Mouse (Mus musculus): ENCODE data around the gene Fabp3.

Gene Fabp3

DNA sequence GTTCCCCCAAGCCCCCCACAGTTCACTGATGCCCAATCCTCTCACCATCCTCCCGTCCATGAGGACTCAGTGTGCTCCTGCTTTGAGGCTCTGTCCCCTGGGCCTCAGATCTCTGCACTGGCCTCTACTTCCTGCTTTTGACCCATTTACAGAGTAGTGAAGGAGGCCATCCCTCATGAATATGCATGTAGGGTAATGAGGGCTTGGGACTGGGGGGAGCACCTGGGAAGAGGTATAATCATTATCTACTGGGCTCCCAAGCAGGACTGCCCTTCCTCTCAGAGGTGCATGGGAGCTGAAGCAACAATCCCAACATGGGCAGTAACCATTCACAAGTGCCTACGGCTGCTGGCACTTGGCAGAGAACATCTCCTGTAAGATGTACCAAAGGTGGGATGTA is 29.3 kb upstream of the Fabp3 start, which contains the start of gene Serinc2:
Gene Serinc2, minus strand, starts transcription at position 101 of the 400 bp plus-strand sequence.
- POLR2A ChIA-PET = no interaction called here
- CTCF ChIA-PET = interaction anchor here in 1 of 4 experiments (1.4 kb wide), 1 partner anchor 13 kb away, joined by 3 read pairs; no protein-coding TSS in a partner anchor

GRCm38 (mm10) chr4:130282856-130283255 is 25.5 kb upstream of the Fabp3 start:
- CTCF ChIA-PET = interaction anchor here in 3 of 4 experiments (0.6 to 2.5 kb wide), 10 partner anchors 8 to 987 kb away, joined by 3 to 8 read pairs (median 4); no protein-coding TSS in a partner anchor
- POLR2A ChIA-PET = interaction anchor here in 2 of 4 experiments (0.7 to 2.1 kb wide), 6 partner anchors 16 to 77 kb away, joined by 3 to 8 read pairs (median 4); partner anchors contain the start of genes Snrnp40 (in 2 of the 2) and Zcchc17 (in 2 of the 2)

DNA sequence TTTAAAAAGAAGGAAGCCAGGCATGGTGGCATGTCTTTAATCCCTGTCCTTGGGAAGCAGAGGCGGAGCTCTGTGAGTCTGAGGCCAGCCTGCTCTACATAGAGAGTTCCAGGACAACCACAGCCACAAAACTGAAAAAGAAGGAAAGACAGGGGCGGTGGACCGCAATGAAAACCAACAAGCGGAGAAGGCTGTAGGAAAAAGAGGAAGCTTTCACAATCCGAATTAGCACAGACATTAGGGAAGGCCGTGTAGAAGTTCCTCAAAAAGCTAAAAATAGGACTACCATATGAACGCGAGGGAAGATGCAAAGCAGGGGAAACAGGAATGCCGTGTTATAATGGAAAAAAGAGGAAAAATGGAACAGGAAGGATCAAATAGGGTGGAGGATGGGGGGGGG is 24.6 kb upstream of the Fabp3 start:
- ChIA-PET POLR2A (interaction anchor here in 3 of 4 experiments (0.6 to 2.3 kb wide), 15 partner anchors 9 to 1986 kb away, joined by 3 to 9 read pairs (median 3); partner anchors contain the start of genes Fabp3 (in 2 of the 3), Gm10570 (in 2 of the 3) and Tinagl1 (in 1 of the 3)), CTCF (interaction anchor here (0.6 to 2.5 kb wide), 12 partner anchors 8 to 863 kb away, joined by 3 to 6 read pairs (median 4); no protein-coding TSS in a partner anchor)

DNA sequence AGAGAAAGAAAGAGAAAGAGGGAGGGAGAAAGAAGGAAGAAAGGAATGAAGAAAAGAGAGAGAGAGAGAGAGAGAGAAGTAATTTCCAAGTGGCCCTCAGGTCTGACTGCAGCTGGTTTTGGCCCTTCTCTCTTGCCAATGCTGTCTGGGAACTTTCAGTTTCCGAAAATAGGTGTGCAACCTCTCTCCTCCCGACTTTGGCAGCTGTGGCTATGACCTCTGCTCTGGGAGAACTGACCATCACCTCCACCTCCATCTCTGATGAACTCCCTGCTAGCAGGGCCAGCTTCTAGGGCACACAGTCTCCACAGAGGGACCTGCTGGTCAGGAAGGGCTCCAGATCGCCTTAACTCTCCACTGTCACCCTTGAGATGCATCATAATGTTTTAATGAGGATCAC is 21.9 kb upstream of the Fabp3 start:
- CTCF ChIA-PET = no interaction called here
- POLR2A ChIA-PET = no interaction called here

DNA sequence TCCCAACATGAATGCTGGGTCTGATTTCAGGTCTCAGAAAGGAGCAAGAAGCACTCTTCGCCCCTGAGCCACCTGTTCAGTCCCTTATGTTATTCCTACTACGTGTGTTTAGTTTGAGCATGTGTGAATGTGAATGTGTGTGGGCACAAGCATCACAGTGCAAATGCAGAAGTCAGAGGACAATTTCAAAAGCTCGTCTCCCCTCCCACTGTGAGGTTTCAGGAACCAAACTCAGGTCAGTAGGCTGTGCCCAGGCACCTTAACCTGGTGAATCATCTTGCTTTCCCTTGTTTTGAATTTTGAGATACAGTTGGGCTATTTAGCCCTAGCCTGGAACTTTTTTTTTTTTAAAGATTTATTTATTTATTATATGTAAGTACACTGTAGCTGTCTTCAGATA is 18.6 kb upstream of the Fabp3 start:
- CTCF ChIA-PET = interaction anchor here (0.5 to 3.1 kb wide), 11 partner anchors 15 to 1416 kb away, joined by 3 to 17 read pairs (median 4); no protein-coding TSS in a partner anchor
- POLR2A ChIA-PET = interaction anchor here in 3 of 4 experiments (0.6 to 16.6 kb wide), 6 partner anchors 15 to 406 kb away, joined by 3 to 432 read pairs (median 5); partner anchors contain the start of genes Fabp3 (in 1 of the 3) and Gm10570 (in 1 of the 3)

GRCm38 (mm10) chr4:130292271-130292670 is 16.1 kb upstream of the Fabp3 start:
- POLR2A ChIA-PET = interaction anchor here in 3 of 4 experiments (0.5 to 16.6 kb wide), 11 partner anchors 10 to 279 kb away, joined by 3 to 432 read pairs (median 4); partner anchors contain the start of genes Fabp3 (in 1 of the 3) and Gm10570 (in 1 of the 3)
- CTCF ChIA-PET = interaction anchor here (0.6 to 3.1 kb wide), 39 partner anchors 8 to 1558 kb away, joined by 3 to 17 read pairs (median 4); partner anchors contain the start of genes Fabp3 (in 1 of the 4), Gm10570 (in 1 of the 4), Serinc2 (in 1 of the 4) and Snrnp40 (in 1 of the 4)

GRCm38 (mm10) chr4:130294513-130294912 is 13.9 kb upstream of the Fabp3 start:
- CTCF ChIA-PET = interaction anchor here (0.6 to 1.0 kb wide), 4 partner anchors 15 to 119 kb away, joined by 3 to 9 read pairs (median 4); partner anchors contain the start of gene Tinagl1 (in 1 of the 4)
- POLR2A ChIA-PET = interaction anchor here (0.9 to 16.6 kb wide), 8 partner anchors 15 to 345 kb away, joined by 3 to 432 read pairs (median 3); partner anchors contain the start of genes Fabp3 (in 3 of the 4) and Gm10570 (in 3 of the 4)

DNA sequence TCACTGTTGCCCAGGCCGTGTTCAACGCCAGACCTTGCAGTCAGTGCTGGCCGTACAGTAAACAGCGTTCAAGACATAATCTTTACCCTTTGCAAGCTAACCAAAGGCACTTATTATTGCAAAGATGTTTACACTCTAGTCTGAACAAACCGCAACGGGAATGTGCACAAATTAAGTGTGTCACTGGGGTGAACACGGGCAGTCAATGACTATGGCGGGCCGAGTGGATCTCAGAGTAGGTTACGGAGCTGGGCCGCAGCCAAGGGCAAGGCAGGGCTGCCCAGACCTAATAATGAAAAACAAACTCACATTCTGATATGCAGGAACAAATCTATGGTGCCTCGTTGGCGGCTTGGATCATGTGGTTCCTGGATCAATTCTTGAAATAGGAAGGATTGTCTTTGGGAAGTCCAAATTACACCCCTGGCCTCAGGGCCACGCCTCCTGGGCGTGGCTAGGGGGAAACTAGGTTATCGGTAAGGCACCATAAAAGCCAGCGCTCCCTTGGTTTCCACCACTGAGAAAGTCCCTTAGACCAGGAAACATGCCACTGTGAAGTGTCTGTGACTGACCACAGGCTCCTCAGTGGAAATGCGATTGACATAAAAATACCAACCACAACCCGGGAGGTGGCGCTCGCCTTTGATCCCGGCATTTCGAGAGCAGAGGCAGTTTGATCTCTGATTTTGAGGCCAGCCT is 13.2 kb upstream of the Fabp3 start:
- CTCF ChIA-PET = interaction anchor here (0.6 to 1.1 kb wide), 9 partner anchors 15 to 429 kb away, joined by 3 to 9 read pairs (median 3); partner anchors contain the start of gene Tinagl1 (in 1 of the 4)
- POLR2A ChIA-PET = interaction anchor here (0.7 to 16.6 kb wide), 13 partner anchors 11 to 345 kb away, joined by 3 to 432 read pairs (median 3); partner anchors contain the start of genes Fabp3 (in 3 of the 4), Gm10570 (in 3 of the 4), Snrnp40 (in 1 of the 4) and Zcchc17 (in 1 of the 4)

GRCm38 (mm10) chr4:130296243-130296965 is 12.0 kb upstream of the Fabp3 start:
- ChIA-PET POLR2A (interaction anchor here (0.5 to 16.6 kb wide), 15 partner anchors 12 to 1244 kb away, joined by 3 to 432 read pairs (median 4); partner anchors contain the start of genes Fabp3 (in 3 of the 4), Gm10570 (in 3 of the 4), Snrnp40 (in 1 of the 4) and Zcchc17 (in 1 of the 4)), CTCF (interaction anchor here (0.5 to 1.7 kb wide), 39 partner anchors 9 to 750 kb away, joined by 3 to 11 read pairs (median 4); partner anchors contain the start of genes Fabp3 (in 1 of the 4), Gm10570 (in 1 of the 4), Snrnp40 (in 1 of the 4) and Zcchc17 (in 1 of the 4))

- ChIA-PET POLR2A (interaction anchor here (0.6 to 16.6 kb wide), 17 partner anchors 12 to 1245 kb away, joined by 3 to 432 read pairs (median 4); partner anchors contain the start of genes Gm10570 (in 4 of the 4), Fabp3 (in 3 of the 4), Pef1 (in 1 of the 4) and Snrnp40 (in 1 of the 4)), CTCF (interaction anchor here (0.5 to 1.7 kb wide), 42 partner anchors 8 to 788 kb away, joined by 3 to 11 read pairs (median 4); partner anchors contain the start of genes Fabp3 (in 1 of the 4), Gm10570 (in 1 of the 4), Snrnp40 (in 1 of the 4) and Zcchc17 (in 1 of the 4))
Measured at GRCm38 (mm10) chr4:130297123-130297529, 11.3 kb upstream of the Fabp3 start.

- ChIA-PET CTCF (interaction anchor here (0.6 to 1.2 kb wide), 4 partner anchors 10 to 1858 kb away, joined by 3 to 4 read pairs (median 3); partner anchors contain the start of genes Fabp3 (in 1 of the 4), Gm10570 (in 1 of the 4), Snrnp40 (in 1 of the 4) and Zcchc17 (in 1 of the 4)), POLR2A (interaction anchor here in 3 of 4 experiments (0.6 to 16.6 kb wide), 11 partner anchors 11 to 369 kb away, joined by 3 to 432 read pairs (median 4); partner anchors contain the start of genes Fabp3 (in 3 of the 3), Gm10570 (in 3 of the 3) and Pef1 (in 1 of the 3))
Measured at GRCm38 (mm10) chr4:130298877-130299628, 9.3 kb upstream of the Fabp3 start.

DNA sequence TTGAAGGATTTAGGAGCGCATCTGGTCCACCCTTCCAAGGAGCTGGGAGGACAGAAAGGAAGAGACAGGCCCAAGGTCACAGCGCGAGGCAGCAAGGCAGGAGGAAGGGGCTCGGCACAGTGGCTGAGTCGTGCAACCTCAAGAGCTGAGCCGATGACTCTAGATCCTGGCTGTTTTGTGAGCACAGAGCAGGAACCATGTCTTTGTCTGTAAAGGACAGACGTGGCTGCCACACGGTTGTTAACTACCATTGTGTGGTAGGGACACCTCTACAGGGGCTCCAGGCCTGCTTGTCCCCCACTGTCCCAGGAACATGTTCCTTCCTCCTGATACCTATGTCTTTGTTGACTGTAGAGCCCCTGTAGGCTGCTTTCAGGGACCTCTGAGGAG is 8.8 kb upstream of the Fabp3 start:
- POLR2A ChIA-PET = interaction anchor here in 3 of 4 experiments (0.6 to 16.6 kb wide), 11 partner anchors 10 to 368 kb away, joined by 3 to 432 read pairs (median 4); partner anchors contain the start of genes Fabp3 (in 3 of the 3), Gm10570 (in 3 of the 3) and Pef1 (in 1 of the 3)
- CTCF ChIA-PET = interaction anchor here (0.6 to 1.2 kb wide), 4 partner anchors 9 to 1858 kb away, joined by 3 to 4 read pairs (median 3); partner anchors contain the start of genes Fabp3 (in 1 of the 4), Gm10570 (in 1 of the 4), Snrnp40 (in 1 of the 4) and Zcchc17 (in 1 of the 4)

GRCm38 (mm10) chr4:130302285-130302870 is 6.0 kb upstream of the Fabp3 start:
- POLR2A ChIA-PET = interaction anchor here (0.6 to 23.8 kb wide), 60 partner anchors 5 to 482 kb away, joined by 3 to 432 read pairs (median 4); partner anchors contain the start of genes Snrnp40 (in 4 of the 4), Zcchc17 (in 4 of the 4), Pef1 (in 3 of the 4) and Fabp3 (in 2 of the 4)
- CTCF ChIA-PET = interaction anchor here in 3 of 4 experiments (0.6 to 1.4 kb wide), 9 partner anchors 10 to 343 kb away, joined by 3 to 4 read pairs (median 3); no protein-coding TSS in a partner anchor

DNA sequence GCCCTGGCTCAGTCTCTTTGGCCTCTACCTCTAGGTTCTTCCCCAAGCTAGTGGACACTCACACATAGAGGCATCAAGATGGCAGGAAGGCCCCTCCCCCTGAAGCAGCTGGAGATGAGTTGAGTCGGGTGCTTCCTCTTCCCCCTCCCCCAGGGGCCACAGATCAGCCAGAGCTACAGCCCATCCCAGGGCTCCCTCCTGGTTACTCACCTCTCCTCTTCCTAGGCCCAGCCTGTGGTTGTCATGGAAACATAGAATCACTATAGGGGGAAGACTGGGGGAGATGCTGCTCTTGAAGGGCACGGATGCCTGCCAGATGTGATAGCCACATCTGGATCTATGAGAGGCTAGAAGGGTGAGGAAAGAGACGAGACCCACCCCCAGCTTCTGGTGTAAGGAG is 3.6 kb upstream of the Fabp3 start:
- ChIA-PET POLR2A (interaction anchor here in 3 of 4 experiments (0.6 to 23.8 kb wide), 37 partner anchors 6 to 749 kb away, joined by 3 to 432 read pairs (median 8); partner anchors contain the start of genes Pef1 (in 2 of the 3), Snrnp40 (in 2 of the 3), Zcchc17 (in 2 of the 3) and Fabp3 (in 1 of the 3)), CTCF (interaction anchor here in 1 of 4 experiments (0.9 to 1.6 kb wide), 3 partner anchors 8 to 229 kb away, joined by 3 to 7 read pairs (median 4); no protein-coding TSS in a partner anchor)

Data from embryonic stem cell, embryonic (primary cell).